Mouse (Mus musculus): Measurements from ENCODE around the gene Ptx4. TPM values are rescaled to one million over a fixed set of nuclear protein-coding genes. Genes with fewer than 3 reads are reported as not detected.

Gene Ptx4
- polyA plus RNA-seq, 1 experiment from 2014 or later, result not detected

GRCm38 (mm10) chr17:25110590-25110989, 10.0 kb upstream of the Ptx4 start:
- Histone ChIP-seq H3K4me2 (ENCODE audit: low read length) (no peak overlapping the region), H3K27ac (replicated peaks; ENCODE audit: low read depth, low read length) (no peak overlapping the region), H3K4me1 (ENCODE audit: control insufficient read depth, insufficient read depth, low read length) (peaks cover 8% of the 10 kb centered on the region), H3K27me3 (ENCODE audit: control insufficient read depth, insufficient read depth, low read length) (no peaks in the 10 kb centered on the region), H3K9me3 (ENCODE audit: control insufficient read depth, low read length) (no peaks in the 10 kb centered on the region), H3K4me3 (replicated peaks; ENCODE audit: low read depth, low read length) (no peak overlapping the region), H3K36me3 (ENCODE audit: control insufficient read depth, insufficient read depth, low read length) (peaks cover 47% of the 10 kb centered on the region), H3K9ac (replicated peaks; ENCODE audit: low read length) (no peak overlapping the region)
- DNase-seq (no peak), ATAC-seq (ENCODE audit: low FRiP score, low TSS enrichment) (no peak)
- 96% methylated on average over 6 of the region's 6 CpGs for WGBS

- Histone ChIP-seq H3K4me3 (replicated peaks; ENCODE audit: low read depth, low read length) (no peak overlapping the region), H3K9ac (replicated peaks; ENCODE audit: low read length) (no peak overlapping the region), H3K9me3 (ENCODE audit: control insufficient read depth, low read length) (no peaks in the 10 kb centered on the region), H3K27ac (replicated peaks; ENCODE audit: low read depth, low read length) (no peak overlapping the region), H3K4me1 (ENCODE audit: control insufficient read depth, insufficient read depth, low read length) (peaks cover 8% of the 10 kb centered on the region), H3K36me3 (ENCODE audit: control insufficient read depth, insufficient read depth, low read length) (peaks cover 41% of the 10 kb centered on the region), H3K4me2 (ENCODE audit: low read length) (no peak overlapping the region), H3K27me3 (ENCODE audit: control insufficient read depth, insufficient read depth, low read length) (no peaks in the 10 kb centered on the region)
- 94% methylated on average over 5 of the region's 5 CpGs for WGBS
- ATAC-seq (ENCODE audit: low FRiP score, low TSS enrichment), result no peak
- DNase-seq, result no peak
Measured at GRCm38 (mm10) chr17:25111220-25111619, 9.3 kb upstream of the Ptx4 start.

GRCm38 (mm10) chr17:25111739-25112422, 8.7 kb upstream of the Ptx4 start:
- no peaks in the 10 kb centered on the region for H3K9me3 ChIP-seq (ENCODE audit: control insufficient read depth, low read length)
- no peak overlapping the region for H3K9ac ChIP-seq (replicated peaks; ENCODE audit: low read length)
- no peak overlapping the region for H3K4me2 ChIP-seq (ENCODE audit: low read length)
- WGBS, result 89% methylated on average over 8 of the region's 8 CpGs
- no peak overlapping the region for H3K27ac ChIP-seq (replicated peaks; ENCODE audit: low read depth, low read length)
- peaks cover 34% of the 10 kb centered on the region for H3K36me3 ChIP-seq (ENCODE audit: control insufficient read depth, insufficient read depth, low read length)
- no peak for ATAC-seq (ENCODE audit: low FRiP score, low TSS enrichment)
- H3K4me1 ChIP-seq (ENCODE audit: control insufficient read depth, insufficient read depth, low read length), result peaks cover 8% of the 10 kb centered on the region
- H3K4me3 ChIP-seq (replicated peaks; ENCODE audit: low read depth, low read length), result no peak overlapping the region
- no peaks in the 10 kb centered on the region for H3K27me3 ChIP-seq (ENCODE audit: control insufficient read depth, insufficient read depth, low read length)
- DNase-seq, result no peak

GRCm38 (mm10) chr17:25112423-25112810, 8.1 kb upstream of the Ptx4 start:
- Histone ChIP-seq H3K27ac (replicated peaks; ENCODE audit: low read depth, low read length) (no peak overlapping the region), H3K4me2 (ENCODE audit: low read length) (no peak overlapping the region), H3K4me3 (replicated peaks; ENCODE audit: low read depth, low read length) (no peak overlapping the region), H3K9ac (replicated peaks; ENCODE audit: low read length) (no peak overlapping the region), H3K27me3 (ENCODE audit: control insufficient read depth, insufficient read depth, low read length) (no peaks in the 10 kb centered on the region), H3K36me3 (ENCODE audit: control insufficient read depth, insufficient read depth, low read length) (peaks cover 29% of the 10 kb centered on the region), H3K9me3 (ENCODE audit: control insufficient read depth, low read length) (no peaks in the 10 kb centered on the region), H3K4me1 (ENCODE audit: control insufficient read depth, insufficient read depth, low read length) (peaks cover 8% of the 10 kb centered on the region)
- ATAC-seq (ENCODE audit: low FRiP score, low TSS enrichment), result no peak
- WGBS, result 81% methylated on average over 3 of the region's 3 CpGs
- no peak for DNase-seq

GRCm38 (mm10) chr17:25114908-25115645, 5.5 kb upstream of the Ptx4 start:
- Histone ChIP-seq H3K4me2 (ENCODE audit: low read length) (peak overlapping the region; percentile 99), H3K36me3 (ENCODE audit: control insufficient read depth, insufficient read depth, low read length) (peaks cover 11% of the 10 kb centered on the region), H3K4me3 (replicated peaks; ENCODE audit: low read depth, low read length) (peak overlapping the region; percentile 63), H3K27ac (replicated peaks; ENCODE audit: low read depth, low read length) (peak overlapping the region; percentile 94), H3K27me3 (ENCODE audit: control insufficient read depth, insufficient read depth, low read length) (no peaks in the 10 kb centered on the region), H3K9ac (replicated peaks; ENCODE audit: low read length) (peak overlapping the region; percentile 77), H3K9me3 (ENCODE audit: control insufficient read depth, low read length) (no peaks in the 10 kb centered on the region), H3K4me1 (ENCODE audit: control insufficient read depth, insufficient read depth, low read length) (peaks cover 8% of the 10 kb centered on the region)
- ATAC-seq (ENCODE audit: low FRiP score, low TSS enrichment) (peak; percentile 64), DNase-seq (no peak)
- WGBS, result 16% methylated on average over 23 of the region's 23 CpGs

GRCm38 (mm10) chr17:25115664-25116432, 4.7 kb upstream of the Ptx4 start, which contains the start of gene Telo2:
Gene Telo2 (minus strand): TSS chr17:25115967.
- Histone ChIP-seq H3K9ac (replicated peaks; ENCODE audit: low read length) (peak within 1 kb of the TSS; percentile 77), H3K9me3 (ENCODE audit: control insufficient read depth, low read length) (no peaks in the 10 kb centered on the region), H3K4me1 (ENCODE audit: control insufficient read depth, insufficient read depth, low read length) (peaks cover 8% of the 10 kb centered on the region), H3K27ac (replicated peaks; ENCODE audit: low read depth, low read length) (peak within 1 kb of the TSS; percentile 94), H3K36me3 (ENCODE audit: control insufficient read depth, insufficient read depth, low read length) (peaks cover 4% of the 10 kb centered on the region), H3K4me2 (ENCODE audit: low read length) (peak within 1 kb of the TSS; percentile 99), H3K27me3 (ENCODE audit: control insufficient read depth, insufficient read depth, low read length) (no peaks in the 10 kb centered on the region), H3K4me3 (replicated peaks; ENCODE audit: low read depth, low read length) (peak within 1 kb of the TSS; percentile 63)
- peak; percentile 96 for DNase-seq
- peak; percentile 90 for ATAC-seq (ENCODE audit: low FRiP score, low TSS enrichment)
- 5% methylated on average over 40 of the region's 40 CpGs for WGBS

GRCm38 (mm10) chr17:25117263-25117662, 3.3 kb upstream of the Ptx4 start:
- no peak overlapping the region for H3K27ac ChIP-seq (replicated peaks; ENCODE audit: low read depth, low read length)
- DNase-seq (peak; percentile 10), ATAC-seq (ENCODE audit: low FRiP score, low TSS enrichment) (no peak)
- 28% methylated on average over 4 of the region's 4 CpGs for WGBS
- no peaks in the 10 kb centered on the region for H3K27me3 ChIP-seq (ENCODE audit: control insufficient read depth, insufficient read depth, low read length)
- H3K9me3 ChIP-seq (ENCODE audit: control insufficient read depth, low read length), result no peaks in the 10 kb centered on the region
- H3K4me1 ChIP-seq (ENCODE audit: control insufficient read depth, insufficient read depth, low read length), result peaks cover 8% of the 10 kb centered on the region
- peaks cover 3% of the 10 kb centered on the region; the same call in 1 of the 2 replicates for H3K36me3 ChIP-seq (ENCODE audit: control insufficient read depth, insufficient read depth, low read length)
- no peak overlapping the region for H3K4me2 ChIP-seq (ENCODE audit: low read length)
- no peak overlapping the region for H3K9ac ChIP-seq (replicated peaks; ENCODE audit: low read length)
- H3K4me3 ChIP-seq (replicated peaks; ENCODE audit: low read depth, low read length), result no peak overlapping the region

GRCm38 (mm10) chr17:25123979-25124378, 3.4 kb downstream of the Ptx4 start:
- ATAC-seq (ENCODE audit: low FRiP score, low TSS enrichment), result no peak
- 31% methylated on average over 7 of the region's 7 CpGs for WGBS

More at GRCm38 (mm10) chr17:25123979-25124378, 3.4 kb downstream of the Ptx4 start:
- Histone ChIP-seq H3K9me3 (ENCODE audit: control insufficient read depth, low read length) (no peaks in the 10 kb centered on the region), H3K36me3 (ENCODE audit: control insufficient read depth, insufficient read depth, low read length) (no peaks in the 10 kb centered on the region), H3K27ac (replicated peaks; ENCODE audit: low read depth, low read length) (no peak overlapping the region), H3K9ac (replicated peaks; ENCODE audit: low read length) (no peak overlapping the region), H3K4me2 (ENCODE audit: low read length) (no peak overlapping the region), H3K4me3 (replicated peaks; ENCODE audit: low read depth, low read length) (no peak overlapping the region), H3K27me3 (ENCODE audit: control insufficient read depth, insufficient read depth, low read length) (no peaks in the 10 kb centered on the region; the same call in 1 of the 2 replicates), H3K4me1 (ENCODE audit: control insufficient read depth, insufficient read depth, low read length) (no peaks in the 10 kb centered on the region)
- DNase-seq, result peak; percentile 2
